Mouse (Mus musculus): Measurements from ENCODE around the gene Dlst.

DNA sequence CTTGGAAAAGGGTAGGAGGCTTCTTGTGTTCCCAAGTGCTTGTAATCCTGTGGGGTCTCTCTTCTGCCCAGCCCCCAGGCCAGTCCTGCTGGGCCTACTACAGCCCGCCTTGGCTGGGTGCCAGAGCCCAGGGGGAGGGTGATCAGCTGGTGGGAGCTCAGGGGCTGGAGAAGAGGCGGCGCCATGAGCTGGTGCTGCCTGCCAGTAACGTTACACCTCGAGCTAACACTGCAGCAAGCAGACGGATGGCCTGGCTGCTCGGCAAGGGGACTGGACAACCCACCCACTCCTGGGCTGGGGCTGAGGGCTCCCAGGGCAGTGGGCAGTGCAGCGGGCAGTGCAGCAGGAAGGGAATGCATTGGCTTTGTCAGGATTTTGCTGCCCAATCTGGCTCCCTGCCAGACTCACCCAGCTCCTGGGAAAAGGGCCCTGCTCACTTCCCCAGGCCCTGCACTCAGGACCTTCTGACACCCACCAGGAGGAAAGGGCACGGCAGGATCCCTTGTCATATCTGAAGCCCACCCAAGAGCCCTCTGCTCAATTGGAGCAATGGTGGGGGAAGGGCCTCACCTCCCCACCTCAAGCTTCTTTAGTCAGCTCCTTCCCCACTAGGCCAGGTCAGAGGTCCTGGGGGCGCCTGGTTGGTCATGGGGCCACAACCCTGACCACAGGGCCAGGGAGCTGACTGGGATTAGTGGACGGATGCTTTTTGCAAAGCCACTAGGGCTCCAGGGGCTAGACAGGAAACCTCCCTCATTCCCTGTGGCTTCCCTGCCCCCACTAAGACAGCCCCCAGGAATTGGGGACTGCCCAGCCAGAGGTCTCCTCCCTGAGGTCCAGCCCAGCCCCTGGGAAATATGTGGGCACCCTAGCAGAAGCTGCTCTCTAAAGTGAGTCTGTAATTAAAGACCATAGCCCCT is 65.6 kb downstream of the Dlst start:
- TF ChIP-seq CTCF (IDR thresholded peaks at IDR 0.05; ENCODE audit: control insufficient read depth, insufficient read depth, insufficient replicate concordance, low read depth, low read length) (no peak), POLR2A (IDR thresholded peaks at IDR 0.05; ENCODE audit: control insufficient read depth, low read depth, low read length) (no peak)
